Mouse (Mus musculus): Measurements from ENCODE around the gene Myh14. TPM values are rescaled to one million over a fixed set of nuclear protein-coding genes. Genes with fewer than 3 reads are reported as not detected.

Myh14 gene
- polyA plus RNA-seq, 1 experiment from 2014 or later = 2.3 TPM

DNA sequence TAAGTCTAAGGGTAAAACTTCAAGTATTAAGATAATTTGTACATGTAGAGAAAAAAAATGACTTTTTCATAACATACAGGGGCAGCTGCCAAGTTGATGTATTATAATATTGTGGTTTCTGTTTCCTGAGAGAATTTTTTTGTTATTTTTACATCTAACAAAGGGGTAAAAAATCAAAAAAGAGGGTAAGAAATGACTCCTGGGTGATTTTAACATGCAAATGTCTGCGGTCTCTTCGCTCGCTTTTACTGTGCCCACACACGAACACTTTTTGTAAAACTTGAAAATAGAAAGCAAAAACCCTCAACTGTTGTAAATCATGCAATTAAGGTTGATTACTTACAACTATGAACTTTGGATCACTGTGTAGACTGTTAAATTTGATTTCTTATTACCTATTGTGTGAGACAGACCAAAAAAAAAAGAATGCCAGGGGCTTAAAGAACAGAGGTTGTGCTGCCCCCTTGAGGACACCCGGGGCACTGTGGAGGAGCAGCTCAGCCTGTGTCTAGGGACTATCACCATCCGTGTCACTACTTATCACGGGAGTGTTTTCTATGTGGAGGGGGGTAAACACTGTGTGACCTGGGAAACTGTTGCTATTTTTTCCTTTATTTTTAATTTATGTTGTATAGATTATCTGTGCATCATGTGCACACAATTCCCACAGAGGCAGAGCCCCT is 23.5 kb downstream of the Myh14 start:
- Histone ChIP-seq H3K9me3 (no peaks in the 10 kb centered on the region), H3K9ac (no peak overlapping the region), H3K4me2 (no peak overlapping the region), H3K4me3 (replicated peaks) (no peak overlapping the region), H3K27ac (no peak overlapping the region), H3K27me3 (peaks cover 49% of the 10 kb centered on the region), H3K4me1 (no peaks in the 10 kb centered on the region), H3K36me3 (replicated peaks) (no peaks in the 10 kb centered on the region)
- ATAC-seq (ENCODE audit: low FRiP score) = no peak; the same call in 1 of the 2 replicates
- WGBS = 48% methylated on average over 7 of the region's 7 CpGs

DNA sequence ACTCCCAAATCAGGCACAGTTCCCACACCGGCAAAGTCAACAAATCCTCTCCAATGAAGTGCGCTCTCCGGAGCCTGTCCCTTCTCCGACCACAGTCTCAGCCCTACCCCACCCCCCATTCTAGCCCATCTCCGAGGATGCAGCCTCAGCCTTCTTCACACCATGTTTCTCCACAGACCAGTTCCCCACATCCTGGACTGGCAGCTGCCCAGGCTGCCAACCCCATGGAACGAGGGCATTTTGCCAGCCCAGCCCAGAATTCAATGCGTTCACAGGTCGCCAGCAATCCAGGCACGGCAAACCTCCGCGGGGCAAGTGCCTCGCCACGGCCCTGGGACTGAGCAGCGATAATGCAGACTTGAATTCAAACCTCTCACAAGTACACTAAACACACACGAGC is 24.7 kb downstream of the Myh14 start:
- Histone ChIP-seq H3K4me1 (peaks cover 2% of the 10 kb centered on the region; the same call in 1 of the 2 replicates), H3K9ac (no peak overlapping the region), H3K4me3 (replicated peaks) (no peak overlapping the region), H3K36me3 (replicated peaks) (no peaks in the 10 kb centered on the region), H3K27me3 (peaks cover 61% of the 10 kb centered on the region), H3K4me2 (no peak overlapping the region), H3K27ac (no peak overlapping the region), H3K9me3 (no peaks in the 10 kb centered on the region)
- WGBS = 27% methylated on average over 15 of the region's 15 CpGs
- no peak for ATAC-seq (ENCODE audit: low FRiP score)

DNA sequence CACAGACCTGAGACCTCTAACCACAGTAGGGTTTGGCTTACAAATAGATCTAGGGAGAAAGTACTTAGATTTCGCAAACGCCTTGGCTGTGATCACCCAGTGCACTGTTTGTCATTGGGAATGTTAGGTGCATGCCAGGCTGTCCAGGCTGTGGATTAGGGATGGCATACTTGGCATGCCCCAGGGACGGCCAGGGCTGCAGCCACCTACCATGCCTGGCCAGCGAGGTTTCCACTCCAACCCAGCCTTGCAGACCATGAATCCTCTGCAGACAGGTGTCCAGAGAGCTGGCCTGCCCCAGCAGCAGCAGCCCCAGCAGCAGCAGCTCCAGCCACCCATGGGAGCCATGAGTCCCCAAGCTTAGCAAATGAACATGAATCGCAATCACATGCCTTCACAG is 25.4 kb downstream of the Myh14 start:
- H3K27me3 ChIP-seq = peaks cover 68% of the 10 kb centered on the region
- no peaks in the 10 kb centered on the region for H3K36me3 ChIP-seq (replicated peaks)

DNA sequence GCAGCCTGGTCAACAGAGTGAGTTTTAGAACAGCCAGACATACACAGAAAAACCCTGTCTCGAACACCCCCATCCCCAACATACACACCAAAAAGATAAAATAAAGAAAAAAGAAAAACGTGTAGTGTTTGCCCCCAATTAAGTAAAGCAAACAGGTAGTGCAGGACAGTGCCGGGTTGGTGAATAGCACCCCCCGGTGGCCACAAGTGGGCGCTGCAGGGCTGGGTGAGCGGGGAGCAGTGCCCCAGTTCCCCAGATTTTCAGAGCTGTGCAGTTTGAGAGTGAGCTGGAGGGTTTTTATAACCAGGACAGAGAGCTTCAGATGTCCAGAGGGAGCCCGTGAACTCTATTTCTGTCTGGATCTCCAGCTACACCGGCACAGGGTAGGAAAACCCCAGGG is 28.8 kb downstream of the Myh14 start:
- Histone ChIP-seq H3K27me3 (peaks cover 88% of the 10 kb centered on the region), H3K27ac (no peak overlapping the region), H3K9ac (no peak overlapping the region), H3K9me3 (no peaks in the 10 kb centered on the region), H3K36me3 (replicated peaks) (no peaks in the 10 kb centered on the region), H3K4me3 (replicated peaks) (no peak overlapping the region), H3K4me1 (peaks cover 10% of the 10 kb centered on the region), H3K4me2 (no peak overlapping the region)
- 32% methylated on average over 8 of the region's 8 CpGs for WGBS
- no peak for ATAC-seq (ENCODE audit: low FRiP score)

More for the DNA sequence above, 25.4 kb downstream of the Myh14 start:
- ATAC-seq (ENCODE audit: low FRiP score) = no peak
- no peak overlapping the region for H3K4me2 ChIP-seq
- WGBS = 80% methylated on average over 5 of the region's 5 CpGs
- no peak overlapping the region for H3K4me3 ChIP-seq (replicated peaks)
- H3K4me1 ChIP-seq = peaks cover 4% of the 10 kb centered on the region; the same call in 1 of the 2 replicates
- H3K9me3 ChIP-seq = no peaks in the 10 kb centered on the region
- H3K9ac ChIP-seq = no peak overlapping the region
- no peak overlapping the region for H3K27ac ChIP-seq

DNA sequence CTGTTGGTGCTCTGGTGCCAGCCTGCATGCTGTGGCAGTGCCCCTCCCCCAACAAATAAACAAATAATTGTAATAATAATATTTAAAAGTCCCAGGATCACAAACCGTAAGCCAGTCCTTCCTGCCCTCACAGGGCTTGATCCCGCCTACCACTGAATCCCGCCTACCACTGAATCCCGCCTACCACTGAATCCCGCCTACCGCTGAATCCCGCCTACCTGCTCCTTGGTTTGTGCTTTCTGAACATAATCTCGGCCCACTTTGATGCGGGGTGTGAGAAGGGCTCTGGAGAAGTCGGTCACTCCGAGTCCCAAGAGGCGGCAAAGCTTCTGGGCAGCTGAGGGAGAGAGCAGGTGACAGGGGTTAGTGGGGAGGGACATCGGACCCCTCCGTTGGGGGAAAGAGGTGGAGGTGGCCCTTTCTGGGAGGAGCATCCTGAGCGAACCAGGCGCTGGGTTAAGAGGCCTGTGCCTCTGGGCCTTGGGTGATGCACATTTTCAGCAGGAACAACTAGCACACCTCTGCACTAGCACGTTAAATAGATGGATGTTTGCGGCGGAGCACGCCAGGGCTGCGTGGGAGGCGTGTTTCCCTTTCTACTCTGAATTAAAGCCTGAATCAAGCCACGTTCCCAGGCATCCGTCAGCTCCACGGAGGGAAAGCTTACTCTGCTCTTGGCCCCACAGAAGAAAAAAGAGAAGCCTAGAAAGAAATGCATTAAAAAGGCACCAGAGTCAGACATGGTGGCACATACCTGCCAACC is 29.6 kb downstream of the Myh14 start:
- peaks cover 94% of the 10 kb centered on the region for H3K27me3 ChIP-seq
- no peak for ATAC-seq (ENCODE audit: low FRiP score)
- no peak overlapping the region for H3K9ac ChIP-seq
- H3K36me3 ChIP-seq (replicated peaks) = no peaks in the 10 kb centered on the region
- 17% methylated on average over 25 of the region's 25 CpGs for WGBS
- no peaks in the 10 kb centered on the region for H3K9me3 ChIP-seq
- peaks cover 10% of the 10 kb centered on the region for H3K4me1 ChIP-seq
- H3K27ac ChIP-seq = no peak overlapping the region
- peak overlapping the region; percentile 26 for H3K4me2 ChIP-seq
- peak overlapping the region; percentile 18; the same call in 1 of the 2 replicates for H3K4me3 ChIP-seq (replicated peaks)

DNA sequence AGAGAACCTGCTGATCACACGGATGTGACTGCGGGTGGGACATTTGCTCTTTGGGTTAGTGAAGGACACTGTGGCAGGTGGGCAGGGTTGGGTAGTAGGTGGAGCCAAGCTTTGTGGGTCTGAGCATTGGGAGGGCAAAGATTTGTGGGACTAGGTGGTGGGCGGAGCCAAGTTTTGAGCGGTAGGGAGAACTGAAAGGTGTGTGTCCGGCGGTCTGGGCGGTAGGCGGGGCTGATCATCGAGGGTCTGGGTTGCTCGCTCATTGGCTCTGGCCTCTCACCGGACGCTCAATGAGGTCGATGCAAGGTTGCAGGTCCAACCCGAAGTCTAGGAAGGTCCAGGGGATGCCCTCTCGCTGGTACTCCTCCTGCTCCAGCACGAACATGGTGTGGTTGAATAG is 32.0 kb downstream of the Myh14 start:
- Histone ChIP-seq H3K4me3 (replicated peaks) (peak overlapping the region; percentile 14; the same call in 1 of the 2 replicates), H3K9ac (no peak overlapping the region), H3K4me2 (peak overlapping the region; percentile 39), H3K9me3 (no peaks in the 10 kb centered on the region), H3K27ac (no peak overlapping the region), H3K4me1 (peaks cover 10% of the 10 kb centered on the region), H3K27me3 (peaks cover 77% of the 10 kb centered on the region), H3K36me3 (replicated peaks) (no peaks in the 10 kb centered on the region)
- no peak for ATAC-seq (ENCODE audit: low FRiP score)
- 4% methylated on average over 16 of the region's 16 CpGs for WGBS

DNA sequence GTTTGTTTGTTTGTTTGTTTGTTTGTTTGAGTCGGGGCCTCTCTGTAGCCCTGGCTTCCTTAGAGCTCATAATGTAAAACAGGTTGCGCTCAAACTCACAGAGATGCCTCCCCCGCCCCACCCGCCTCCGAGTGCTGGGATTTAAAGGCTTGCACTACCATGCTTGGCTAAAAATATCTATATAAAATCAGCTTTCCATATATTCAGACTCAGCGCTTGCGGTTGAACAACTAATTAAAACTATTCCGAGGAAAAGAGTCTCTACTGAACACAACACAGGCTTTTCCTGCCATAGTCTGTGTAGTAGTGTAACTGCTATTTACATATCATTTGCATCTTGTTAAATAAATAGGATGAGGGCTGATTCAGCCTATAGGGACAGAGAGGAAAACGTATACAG is 34.0 kb downstream of the Myh14 start:
- Histone ChIP-seq H3K27me3 (peaks cover 73% of the 10 kb centered on the region), H3K4me2 (no peak overlapping the region), H3K9me3 (no peaks in the 10 kb centered on the region), H3K4me3 (replicated peaks) (no peak overlapping the region), H3K27ac (no peak overlapping the region), H3K9ac (no peak overlapping the region), H3K36me3 (replicated peaks) (no peaks in the 10 kb centered on the region), H3K4me1 (peaks cover 10% of the 10 kb centered on the region)
- 81% methylated on average over 9 of the region's 9 CpGs for WGBS
- no peak for ATAC-seq (ENCODE audit: low FRiP score)

DNA sequence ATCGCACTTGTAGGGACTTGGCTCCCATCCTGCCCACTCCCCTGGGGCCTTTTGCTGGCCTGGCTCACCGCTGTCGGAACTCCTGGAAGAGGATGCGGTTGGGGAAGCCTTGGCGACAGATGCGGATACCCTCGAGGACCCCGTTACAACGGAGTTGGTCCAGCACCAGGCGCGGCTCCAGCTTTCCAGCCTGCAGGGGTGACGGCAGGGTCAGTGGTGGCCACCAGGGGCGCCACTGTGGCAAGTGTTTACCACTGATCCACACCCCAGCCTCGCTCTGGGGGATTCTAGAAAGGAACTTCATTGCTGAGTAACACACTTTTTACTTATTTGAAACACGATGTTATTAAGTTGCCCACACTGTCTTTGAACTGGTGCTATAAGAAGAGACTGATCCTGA is 37.2 kb downstream of the Myh14 start:
- WGBS = 16% methylated on average over 15 of the region's 15 CpGs
- no peak for ATAC-seq (ENCODE audit: low FRiP score)
- no peak overlapping the region for H3K9ac ChIP-seq
- no peaks in the 10 kb centered on the region for H3K36me3 ChIP-seq (replicated peaks)
- H3K4me1 ChIP-seq = no peaks in the 10 kb centered on the region
- peaks cover 41% of the 10 kb centered on the region for H3K27me3 ChIP-seq
- H3K4me3 ChIP-seq (replicated peaks) = no peak overlapping the region
- H3K9me3 ChIP-seq = no peaks in the 10 kb centered on the region
- H3K4me2 ChIP-seq = no peak overlapping the region
- no peak overlapping the region for H3K27ac ChIP-seq

DNA sequence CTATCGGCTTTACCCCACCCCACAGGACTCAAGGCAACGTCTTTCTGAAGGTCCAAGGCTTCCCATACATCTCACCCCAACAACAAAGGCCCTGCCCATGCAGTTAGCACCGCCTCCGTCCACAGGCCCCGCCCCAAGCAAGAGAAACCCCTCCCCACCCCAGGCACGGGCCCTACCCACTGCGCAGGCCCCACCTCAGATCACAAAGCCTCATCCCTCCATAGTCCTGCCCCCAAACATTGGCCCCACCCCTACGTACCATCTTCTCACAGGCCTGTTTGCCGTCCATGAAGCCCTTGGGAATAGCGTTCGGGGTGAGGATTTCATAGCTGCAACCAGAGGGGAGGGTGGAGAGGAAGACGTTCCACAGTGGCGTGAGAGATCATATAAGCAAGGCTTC is 38.0 kb downstream of the Myh14 start:
- WGBS = 27% methylated on average over 13 of the region's 13 CpGs
- peaks cover 33% of the 10 kb centered on the region for H3K27me3 ChIP-seq

DNA sequence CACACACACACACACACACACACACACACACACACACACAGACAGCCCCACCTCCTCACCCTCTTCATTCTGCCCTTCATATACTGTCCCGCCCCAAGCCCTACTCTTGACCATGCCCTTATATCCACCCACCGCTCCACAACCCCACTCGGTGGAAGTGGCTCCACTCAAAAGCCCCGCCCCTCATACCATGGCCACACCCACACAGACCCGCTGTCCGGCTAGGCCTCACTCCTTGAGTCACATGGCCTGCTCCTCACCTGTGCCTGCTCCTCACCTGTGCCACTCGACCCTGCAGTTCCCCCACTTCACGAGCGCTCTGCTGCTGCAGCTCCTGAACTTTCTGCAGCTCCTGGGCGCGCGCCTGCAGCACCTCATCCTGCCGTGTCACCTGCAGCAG is 40.2 kb downstream of the Myh14 start:
- Histone ChIP-seq H3K9ac (no peak overlapping the region), H3K4me1 (no peaks in the 10 kb centered on the region), H3K4me2 (no peak overlapping the region), H3K36me3 (replicated peaks) (no peaks in the 10 kb centered on the region), H3K4me3 (replicated peaks) (no peak overlapping the region), H3K27ac (no peak overlapping the region), H3K27me3 (peaks cover 19% of the 10 kb centered on the region), H3K9me3 (no peaks in the 10 kb centered on the region)
- WGBS = 76% methylated on average over 13 of the region's 13 CpGs
- no peak for ATAC-seq (ENCODE audit: low FRiP score)

More for the DNA sequence above, 38.0 kb downstream of the Myh14 start:
- H3K9ac ChIP-seq = no peak overlapping the region
- no peaks in the 10 kb centered on the region for H3K4me1 ChIP-seq
- ATAC-seq (ENCODE audit: low FRiP score) = no peak
- H3K9me3 ChIP-seq = no peaks in the 10 kb centered on the region
- no peak overlapping the region for H3K4me3 ChIP-seq (replicated peaks)
- H3K27ac ChIP-seq = no peak overlapping the region
- H3K36me3 ChIP-seq (replicated peaks) = no peaks in the 10 kb centered on the region
- no peak overlapping the region for H3K4me2 ChIP-seq

DNA sequence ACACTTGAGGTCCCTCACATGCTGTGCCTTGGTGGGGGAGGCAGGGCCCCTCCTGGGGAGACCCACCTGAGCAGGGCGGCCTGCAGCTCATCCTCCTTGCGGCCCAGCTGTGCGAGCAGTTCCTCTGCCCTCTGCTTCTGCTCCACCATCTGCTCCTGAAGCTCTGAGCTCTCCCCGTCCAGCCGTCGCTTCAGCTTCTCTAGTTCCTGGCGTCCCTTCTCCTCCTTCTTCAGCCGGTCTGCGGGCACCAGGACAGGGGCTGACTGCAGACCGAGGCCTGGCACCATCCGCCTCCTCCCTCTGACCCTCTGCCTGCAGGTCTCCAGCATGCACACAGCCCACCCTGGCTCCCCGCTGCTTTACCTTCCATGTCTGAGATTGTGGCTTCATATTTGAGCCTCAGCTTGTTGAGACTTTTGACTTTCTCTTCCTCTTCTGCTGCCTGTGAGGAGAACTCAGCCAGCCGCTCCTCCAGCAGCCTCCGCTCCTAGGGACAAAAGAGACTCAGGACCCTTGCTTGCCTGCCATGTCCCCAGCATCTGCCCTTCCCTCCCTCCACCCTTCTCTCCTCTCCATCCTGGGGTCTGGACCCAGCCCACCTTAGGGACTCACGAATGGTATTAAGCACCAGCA is 42.1 kb downstream of the Myh14 start:
- 0 out of 2 replicates have a peak, but pooled peaks cover 3% of the 10 kb centered on the region for H3K4me1 ChIP-seq
- WGBS = 92% methylated on average over 15 of the region's 15 CpGs
- H3K9me3 ChIP-seq = no peaks in the 10 kb centered on the region
- no peak overlapping the region for H3K4me2 ChIP-seq
- ATAC-seq (ENCODE audit: low FRiP score) = no peak
- H3K27ac ChIP-seq = no peak overlapping the region
- H3K9ac ChIP-seq = no peak overlapping the region
- H3K4me3 ChIP-seq (replicated peaks) = no peak overlapping the region
- peaks cover 17% of the 10 kb centered on the region for H3K27me3 ChIP-seq
- H3K36me3 ChIP-seq (replicated peaks) = no peaks in the 10 kb centered on the region

DNA sequence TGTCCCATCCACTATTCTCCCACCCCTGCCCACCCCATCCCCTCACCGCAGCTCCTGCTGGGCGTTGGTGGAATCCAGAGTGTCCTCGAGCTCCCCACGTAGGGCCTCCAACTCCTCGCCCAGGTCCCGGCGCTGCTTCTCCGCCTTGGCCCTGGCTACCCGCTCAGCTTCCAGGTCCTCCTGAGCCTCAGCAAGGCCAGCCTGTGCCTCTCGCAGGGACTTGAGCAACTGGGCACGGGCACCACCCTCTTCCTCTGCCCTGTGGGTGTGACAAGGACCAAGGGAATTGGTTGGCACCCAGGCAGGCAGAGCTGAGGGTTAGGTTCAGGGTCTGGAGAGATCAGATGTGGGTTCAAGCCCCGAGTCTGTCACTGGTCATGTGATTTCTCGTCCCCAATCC is 43.7 kb downstream of the Myh14 start:
- Histone ChIP-seq H3K9ac (no peak overlapping the region), H3K4me1 (0 out of 2 replicates have a peak, but pooled peaks cover 3% of the 10 kb centered on the region), H3K4me2 (no peak overlapping the region), H3K27ac (no peak overlapping the region), H3K36me3 (replicated peaks) (no peaks in the 10 kb centered on the region), H3K27me3 (peaks cover 12% of the 10 kb centered on the region), H3K4me3 (replicated peaks) (no peak overlapping the region), H3K9me3 (no peaks in the 10 kb centered on the region)
- WGBS = 89% methylated on average over 11 of the region's 13 CpGs
- ATAC-seq (ENCODE audit: low FRiP score) = no peak
